Mouse (Mus musculus) brain, adult 2 months (tissue): ENCODE measurements at regions not wholly inside any gene's neighbourhood (a gene's known extent, or its start where the extent isn't known, plus 50 kb on each side); places are given as distances from the start of the nearest gene placed in this dataset.

Source experiments
- DNase-seq: peaks from one replicate; pipeline ENCODE4 v3.0.0; 2011; ENCODE audit warnings: low read depth, low spot score

DNA sequence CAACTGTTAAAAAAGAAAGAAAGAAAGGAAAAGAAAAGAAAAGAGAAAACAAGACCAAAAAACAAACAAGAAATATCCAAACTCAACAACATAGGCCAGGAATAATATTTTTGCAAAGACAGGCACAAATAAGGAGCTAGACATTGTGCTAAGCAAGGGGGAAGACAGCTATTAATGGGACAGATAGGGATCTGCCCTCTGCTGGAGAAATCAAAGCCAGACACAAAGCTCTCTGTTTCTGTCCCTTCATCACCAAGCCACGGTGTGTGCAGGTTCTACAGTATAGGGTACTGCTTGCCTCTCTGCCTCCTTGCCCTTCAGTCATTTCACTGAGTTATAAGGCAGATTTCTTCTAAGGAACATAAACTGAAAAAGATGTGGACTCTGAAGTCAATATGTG, 57.8 kb upstream of the Chchd3 start:
- peak; percentile 26 for DNase-seq

- peak; percentile 56 for DNase-seq
These were observed 60.5 kb upstream of the Chchd3 start for GRCm38 (mm10) chr6:33120581-33120980.

GRCm38 (mm10) chr6:33126574-33126973, 66.5 kb upstream of the Chchd3 start:
- peak; percentile 77 for DNase-seq

DNA sequence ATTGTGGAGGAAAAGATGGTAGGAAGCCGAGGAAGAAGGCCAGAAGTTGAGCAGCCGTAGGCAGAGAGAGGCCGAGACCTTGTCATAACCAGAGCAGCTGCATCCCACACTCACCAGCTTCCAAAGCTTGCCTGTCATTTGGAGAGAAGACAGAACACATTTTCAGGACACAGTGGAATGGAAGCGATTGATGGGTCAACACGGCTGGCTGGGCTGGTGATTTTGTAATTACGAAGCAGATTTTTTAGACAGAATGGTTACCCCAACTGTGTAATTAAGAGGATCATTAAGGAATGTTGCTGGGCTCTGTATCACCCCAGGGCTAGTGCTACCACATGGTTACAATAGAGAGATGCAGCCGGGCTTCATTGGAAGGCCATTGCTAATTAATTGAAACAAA, 76.8 kb upstream of the Chchd3 start:
- peak; percentile 18 for DNase-seq

GRCm38 (mm10) chr6:33137823-33138222, 77.8 kb upstream of the Chchd3 start:
- no peak for DNase-seq

DNA sequence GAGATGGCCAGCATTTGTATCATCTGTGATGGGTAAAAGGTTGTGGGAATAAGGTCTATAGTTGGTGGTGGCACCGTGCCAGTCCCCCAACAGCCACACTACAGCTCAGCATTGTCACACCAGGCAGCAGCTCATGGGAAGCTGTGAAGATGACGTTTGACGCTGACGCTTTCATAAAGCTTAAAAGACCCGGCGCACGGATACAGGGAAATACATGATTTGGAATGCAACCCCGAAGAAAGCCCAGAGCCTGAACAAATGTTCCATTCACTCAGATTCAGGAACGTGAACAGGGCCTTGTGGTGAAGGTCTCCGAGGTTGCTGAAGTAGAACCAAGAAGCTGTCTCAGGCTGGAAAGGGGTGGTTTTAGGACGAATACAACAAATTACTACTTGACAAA, 82.4 kb upstream of the Exoc4 start:
- peak; percentile 10 for DNase-seq

DNA sequence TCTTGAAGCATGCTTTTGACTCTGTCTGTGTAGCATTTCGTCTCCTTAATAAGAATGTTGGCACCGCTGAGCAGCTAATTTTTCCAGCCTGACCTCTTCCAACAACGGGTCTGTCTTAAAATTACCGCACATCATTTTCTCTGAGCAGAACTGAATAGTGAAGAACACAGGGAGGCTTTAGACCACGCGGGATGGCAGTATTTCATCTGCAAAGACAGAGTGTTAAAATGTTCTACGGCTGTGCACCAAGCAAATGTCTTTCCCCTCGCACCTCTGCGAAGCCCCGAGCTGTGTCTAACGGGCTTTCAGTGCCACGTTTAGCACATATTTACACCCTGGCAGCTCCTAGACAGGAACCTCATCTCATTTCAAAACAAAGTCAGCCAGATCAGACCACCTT, 75.3 kb upstream of the Exoc4 start:
- peak; percentile 10 for DNase-seq

DNA sequence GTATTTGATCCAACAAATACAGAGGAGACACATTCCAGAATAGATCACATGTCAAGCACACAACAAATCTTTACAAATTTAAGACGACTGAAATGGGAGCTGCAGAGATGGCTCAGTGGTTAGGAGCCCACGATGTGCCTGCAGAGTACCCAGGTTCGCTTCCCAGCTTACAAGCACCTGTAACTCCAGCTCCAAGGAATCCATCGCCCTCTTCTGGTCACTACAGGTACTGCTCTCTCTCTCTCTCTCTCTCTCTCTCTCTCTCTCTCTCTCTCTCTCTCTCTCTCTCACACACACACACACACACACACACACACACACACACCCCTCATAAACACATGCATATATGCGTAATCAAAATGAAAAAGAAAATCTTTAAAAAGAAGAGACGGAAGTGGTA, 74.3 kb upstream of the Exoc4 start:
- DNase-seq, result peak; percentile 16

GRCm38 (mm10) chr6:33189521-33190246, 59.2 kb upstream of the Exoc4 start:
- DNase-seq, result peak; percentile 12

DNA sequence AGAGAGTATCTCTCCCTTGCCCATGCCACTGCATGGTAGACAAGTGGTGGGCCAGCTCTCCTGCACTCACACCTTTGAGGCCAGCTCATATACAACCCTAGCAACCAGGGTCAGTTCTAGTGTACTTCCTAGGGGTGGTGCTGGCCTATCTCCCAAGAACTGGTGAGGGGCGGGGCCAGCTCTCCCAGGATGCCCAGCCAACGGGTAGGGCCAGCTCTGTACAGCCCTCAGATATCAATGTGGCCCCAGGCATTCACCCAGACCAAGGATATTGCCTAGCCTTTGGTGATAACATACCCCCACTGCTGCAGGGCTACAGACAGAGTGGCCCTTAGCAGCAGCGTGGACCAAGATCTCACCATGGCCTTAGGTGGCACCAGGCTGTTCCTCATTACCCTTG, 55.1 kb upstream of the Exoc4 start:
- DNase-seq, result no peak
